Mouse (Mus musculus) adrenal gland (tissue): Measurements from ENCODE around the gene Yars.

Experiments used
- intact Hi-C: fragments of 180-260 bp; cut with DNase I; formaldehyde crosslinking; loops from one replicate; pipeline ENCODE4 v1.15.1; 2025

Gene Yars

GRCm38 (mm10) chr4:129250759-129251481, 61.4 kb downstream of the Yars start:
- intact Hi-C loops, result no loop called here

- intact Hi-C loops, result no loop called here
Observed at GRCm38 (mm10) chr4:129251482-129252125, 62.0 kb downstream of the Yars start.

GRCm38 (mm10) chr4:129252492-129252891, 62.9 kb downstream of the Yars start:
- intact Hi-C loops, result no loop called here

- intact Hi-C loops, result no loop called here
Observed at GRCm38 (mm10) chr4:129254571-129254970, 65.0 kb downstream of the Yars start.

- intact Hi-C loops, result no loop called here
Observed at GRCm38 (mm10) chr4:129256450-129257380, 67.2 kb downstream of the Yars start.

- intact Hi-C loops, result no loop called here
Observed at GRCm38 (mm10) chr4:129259101-129259500, 69.5 kb downstream of the Yars start.

GRCm38 (mm10) chr4:129260678-129261077, 71.1 kb downstream of the Yars start:
- intact Hi-C loops, result no loop called here

- intact Hi-C loops, result no loop called here
Observed at GRCm38 (mm10) chr4:129261196-129261595, 71.6 kb downstream of the Yars start, which contains the start of gene C77080. Gene C77080 (minus strand): TSS chr4:129261404.

GRCm38 (mm10) chr4:129263225-129264021, 73.9 kb downstream of the Yars start:
- intact Hi-C loops, result no loop called here

- intact Hi-C loops, result no loop called here
Observed at GRCm38 (mm10) chr4:129266191-129266590, 76.6 kb downstream of the Yars start.

- intact Hi-C loops, result no loop called here
Observed at GRCm38 (mm10) chr4:129266821-129267220, 77.3 kb downstream of the Yars start.

- intact Hi-C loops, result no loop called here
Observed at GRCm38 (mm10) chr4:129268698-129269097, 79.1 kb downstream of the Yars start.
